Mouse (Mus musculus): ENCODE measurements at regions not wholly inside any gene's neighbourhood (a gene's known extent, or its start where the extent isn't known, plus 50 kb on each side); places are given as distances from the start of the nearest gene placed in this dataset.
"Not testable (repeated sequence)": the region's sequence is repeated elsewhere in the genome, so short reads cannot be mapped to it uniquely, and the experiment has no call there.

GRCm38 (mm10) chr11:22573166-22573565 is 61.3 kb downstream of the Tmem17 start:
- ATAC-seq (replicated peaks; ENCODE audit: poor library complexity, severe bottlenecking) = no peak

GRCm38 (mm10) chr11:22573802-22574201 is 61.9 kb downstream of the Tmem17 start:
- no peak for ATAC-seq (replicated peaks; ENCODE audit: poor library complexity, severe bottlenecking)

GRCm38 (mm10) chr11:22574506-22574905 is 62.6 kb downstream of the Tmem17 start:
- ATAC-seq (replicated peaks; ENCODE audit: poor library complexity, severe bottlenecking) = no peak

GRCm38 (mm10) chr11:22584100-22584487 is 72.2 kb downstream of the Tmem17 start:
- ATAC-seq (replicated peaks; ENCODE audit: poor library complexity, severe bottlenecking) = no peak

- peak; percentile 86 for ATAC-seq (replicated peaks; ENCODE audit: poor library complexity, severe bottlenecking)
Measured at GRCm38 (mm10) chr11:22584488-22585158, 72.7 kb downstream of the Tmem17 start.

- no peak for ATAC-seq (replicated peaks; ENCODE audit: poor library complexity, severe bottlenecking)
Measured at GRCm38 (mm10) chr11:22587691-22588241, 75.9 kb downstream of the Tmem17 start.

- ATAC-seq (replicated peaks; ENCODE audit: poor library complexity, severe bottlenecking) = no peak
Measured at GRCm38 (mm10) chr11:22588546-22588945, 76.7 kb downstream of the Tmem17 start.

GRCm38 (mm10) chr11:22589901-22590300 is 78.0 kb downstream of the Tmem17 start:
- no peak for ATAC-seq (replicated peaks; ENCODE audit: poor library complexity, severe bottlenecking)

- not testable (repeated sequence) for ATAC-seq (replicated peaks; ENCODE audit: poor library complexity, severe bottlenecking)
Measured at GRCm38 (mm10) chr11:22591050-22591449, 79.2 kb downstream of the Tmem17 start.

GRCm38 (mm10) chr11:22592706-22593105 is 80.8 kb downstream of the Tmem17 start:
- no peak for ATAC-seq (replicated peaks; ENCODE audit: poor library complexity, severe bottlenecking)

GRCm38 (mm10) chr11:22596076-22596804 is 84.4 kb downstream of the Tmem17 start:
- peak; percentile 44; the same call in 1 of the 2 replicates for ATAC-seq (replicated peaks; ENCODE audit: poor library complexity, severe bottlenecking)

- no peak for ATAC-seq (replicated peaks; ENCODE audit: poor library complexity, severe bottlenecking)
Measured at GRCm38 (mm10) chr11:22596805-22597149, 84.9 kb downstream of the Tmem17 start.

- ATAC-seq (replicated peaks; ENCODE audit: poor library complexity, severe bottlenecking) = no peak
Measured at GRCm38 (mm10) chr11:22600370-22600769, 88.5 kb downstream of the Tmem17 start.

GRCm38 (mm10) chr11:22601977-22602376 is 90.1 kb downstream of the Tmem17 start:
- no peak for ATAC-seq (replicated peaks; ENCODE audit: poor library complexity, severe bottlenecking)

- no peak for ATAC-seq (replicated peaks; ENCODE audit: poor library complexity, severe bottlenecking)
Measured at GRCm38 (mm10) chr11:22602610-22603009, 90.7 kb downstream of the Tmem17 start.

- ATAC-seq (replicated peaks; ENCODE audit: poor library complexity, severe bottlenecking) = no peak
Measured at GRCm38 (mm10) chr11:22603397-22603796, 91.5 kb downstream of the Tmem17 start.

- no peak for ATAC-seq (replicated peaks; ENCODE audit: poor library complexity, severe bottlenecking)
Measured at GRCm38 (mm10) chr11:22606380-22606779, 94.5 kb downstream of the Tmem17 start.

GRCm38 (mm10) chr11:22607645-22608044 is 95.8 kb downstream of the Tmem17 start:
- no peak for ATAC-seq (replicated peaks; ENCODE audit: poor library complexity, severe bottlenecking)

- ATAC-seq (replicated peaks; ENCODE audit: poor library complexity, severe bottlenecking) = no peak
Measured at GRCm38 (mm10) chr11:22608945-22609344, 97.1 kb downstream of the Tmem17 start.

- no peak for ATAC-seq (replicated peaks; ENCODE audit: poor library complexity, severe bottlenecking)
Measured at GRCm38 (mm10) chr11:22610433-22611101, 98.7 kb downstream of the Tmem17 start.

All from granulocyte monocyte progenitor cell, adult 5-6 weeks (primary cell).